Mouse (Mus musculus) cerebellum, postnatal 25 days (tissue): ENCODE results near the gene Gm49369.
"Not testable (repeated sequence)": the region's sequence is repeated elsewhere in the genome, so short reads cannot be mapped to it uniquely, and the experiment has no call there.

Experiments
- DNase-seq, 2 experiments: peaks; one replicate each; pipeline ENCODE4 v3.0.0; 2021; ENCODE audit warnings: mixed read lengths in 2 of 2

Gm49369 gene

GRCm38 (mm10) chr7:142328507-142328906 lies 54.0 kb downstream of the Gm49369 start:
- no peak for DNase-seq

DNA sequence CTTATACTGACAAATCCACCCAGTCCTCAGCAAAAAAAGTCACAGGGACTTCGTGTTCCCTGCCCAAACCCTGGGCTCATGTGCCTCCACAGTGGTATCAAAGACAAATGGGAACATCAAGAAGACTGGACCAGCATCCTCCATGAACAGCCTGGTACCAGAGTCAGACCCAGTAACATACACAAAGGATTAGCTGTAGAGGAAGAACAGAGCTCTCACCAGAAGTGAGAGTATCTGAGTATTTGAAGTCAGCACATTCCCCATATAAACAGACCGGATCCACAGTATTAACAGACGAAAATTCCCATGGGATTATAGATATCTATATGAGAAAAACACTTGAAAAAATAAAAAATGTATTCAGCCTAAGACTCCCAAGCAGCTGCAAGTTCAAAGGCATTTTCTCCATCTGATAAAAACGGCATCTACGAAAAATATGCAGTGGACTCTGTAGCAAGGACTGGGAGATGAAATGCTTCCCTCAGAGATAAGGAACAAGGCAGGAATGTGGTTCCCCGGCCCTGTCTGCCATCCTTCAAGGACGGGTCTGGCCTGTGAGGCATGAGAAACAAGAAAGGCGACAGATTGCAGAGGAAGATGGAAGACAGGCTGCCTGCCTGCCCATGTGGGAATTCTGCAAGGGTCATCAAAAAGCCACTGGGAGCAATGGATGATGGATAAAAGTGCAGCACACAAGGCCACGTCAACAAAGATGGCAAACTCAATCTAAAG lies 55.6 kb downstream of the Gm49369 start:
- DNase-seq: no peak

GRCm38 (mm10) chr7:142323396-142324117 lies 58.9 kb downstream of the Gm49369 start:
- no peak for DNase-seq

GRCm38 (mm10) chr7:142322641-142323040 lies 59.8 kb downstream of the Gm49369 start:
- DNase-seq: no peak

DNA sequence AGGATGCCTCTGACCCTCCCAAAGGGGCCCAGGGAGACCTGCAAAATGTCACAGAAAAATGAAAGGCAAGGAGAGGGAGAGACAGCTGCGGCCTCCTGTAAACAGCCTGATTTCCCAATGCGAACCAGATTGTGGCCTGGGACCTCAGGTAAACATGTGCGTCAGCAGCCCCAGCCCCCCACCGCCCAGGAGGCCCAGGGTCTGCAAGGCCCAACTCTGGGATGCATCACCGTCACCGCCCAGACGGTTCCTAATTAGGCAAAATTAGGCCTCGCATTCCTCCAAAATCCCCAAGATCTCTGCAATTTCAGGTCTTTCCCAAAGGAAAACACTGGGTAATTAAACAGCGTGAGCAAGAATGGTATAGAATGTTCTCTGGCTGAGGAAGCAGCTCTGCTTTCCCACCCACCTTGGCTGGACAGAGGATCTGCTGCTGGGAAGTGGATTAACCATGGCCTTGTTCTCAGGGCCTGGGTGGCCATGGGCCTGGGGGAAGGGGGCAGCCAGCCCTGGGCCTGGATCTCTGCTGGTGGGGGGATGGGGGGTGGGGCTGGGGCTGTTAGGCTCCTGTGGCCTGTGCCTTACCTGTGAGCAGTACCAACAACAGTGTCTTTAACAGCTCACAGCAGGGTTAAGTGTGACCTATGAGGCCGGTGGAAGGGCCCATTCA lies 60.7 kb downstream of the Gm49369 start:
- not testable (repeated sequence) for DNase-seq
